Mouse (Mus musculus) limb, embryonic 11.5 days (tissue): Measurements from ENCODE around the gene Brca1. TPM values are rescaled to one million over a fixed set of nuclear protein-coding genes. Genes with fewer than 3 reads are reported as not detected.

Source experiments
- ATAC-seq: fragments of 200-750 bp; cut with Nextera tagmentation; 2 replicates; pipeline ENCODE4 v1.8.0; 2017; ENCODE audit warnings: low read depth; ENCODE audit not compliant: insufficient number of reproducible peaks, low FRiP score, low TSS enrichment
- DNase-seq: peaks from one replicate; pipeline ENCODE4 v3.0.0-alpha.2; 2015; ENCODE audit warnings: low spot score
- H3K27ac ChIP-seq: fragments of 300-500 bp; sonication (generic); replicated peaks from 2 replicates; pipeline ENCODE4 v1.5.1; 2014; ENCODE audit warnings: low read depth, mild to moderate bottlenecking, low read length
- H3K27me3 ChIP-seq: fragments of 300-500 bp; sonication (generic); 2 replicates; pipeline ENCODE4 v1.6.1; 2014; ENCODE audit warnings: mild to moderate bottlenecking, low read length, mixed read lengths; ENCODE audit not compliant: control insufficient read depth, insufficient read depth
- H3K36me3 ChIP-seq: fragments of 300-500 bp; sonication (generic); 2 replicates; pipeline ENCODE4 v1.6.1; 2014; ENCODE audit warnings: mild to moderate bottlenecking, low read length, moderate library complexity, mixed read lengths; ENCODE audit not compliant: control insufficient read depth, insufficient read depth
- H3K4me1 ChIP-seq: fragments of 300-500 bp; sonication (generic); 2 replicates; pipeline ENCODE4 v1.6.1; 2014; ENCODE audit warnings: low read length, mixed read lengths; ENCODE audit not compliant: control insufficient read depth, insufficient read depth
- H3K4me2 ChIP-seq: fragments of 300-500 bp; sonication (generic); 2 replicates; pipeline ENCODE4 v1.6.1; 2014; ENCODE audit warnings: low read depth, mild to moderate bottlenecking, moderate library complexity; ENCODE audit not compliant: severe bottlenecking
- H3K4me3 ChIP-seq: fragments of 300-500 bp; sonication (generic); 2 replicates; pipeline ENCODE4 v1.5.1; 2014; ENCODE audit warnings: low read depth, low read length
- H3K9ac ChIP-seq: fragments of 300-500 bp; sonication (generic); 2 replicates; pipeline ENCODE4 v1.6.1; 2014; ENCODE audit warnings: mild to moderate bottlenecking, low read length
- H3K9me3 ChIP-seq: fragments of 300-500 bp; sonication (generic); 2 replicates; pipeline ENCODE4 v1.6.1; 2016; ENCODE audit warnings: low read length; ENCODE audit not compliant: control insufficient read depth
- WGBS: fragments of 180-500 bp; shearing (Covaris S2); extraction: QIAGEN DNeasy Blood & Tissue Kit; methylation state at CpG from one replicate; pipeline ENCODE4 v1.1.7; 2014; 5-methylcytosine and 5-hydroxymethylcytosine counted together
- polyA plus RNA-seq: library from polyadenylated mRNA; unstranded; fragments of >200 nt; fragmentation: Nextera tagmentation; extraction: Ambion mirVana; gene quantifications from 2 replicates; pipeline ENCODE4 v1.2.1, GENCODE M21; 2014

The Brca1 gene
- polyA plus RNA-seq, 1 experiment from 2014 or later: 23.2 TPM

GRCm38 (mm10) chr11:101524446-101524845 lies 27.3 kb downstream of the Brca1 start:
- Histone ChIP-seq H3K9ac (no peak overlapping the region), H3K4me3 (no peak overlapping the region), H3K9me3 (no peaks in the 10 kb centered on the region), H3K4me1 (no peaks in the 10 kb centered on the region), H3K27ac (no peak overlapping the region), H3K27me3 (no peaks in the 10 kb centered on the region), H3K36me3 (peaks cover 17% of the 10 kb centered on the region; the same call in 1 of the 2 replicates), H3K4me2 (no peak overlapping the region)
- ATAC-seq: no peak
- WGBS: 93% methylated on average over 8 of the region's 8 CpGs
- DNase-seq: no peak

DNA sequence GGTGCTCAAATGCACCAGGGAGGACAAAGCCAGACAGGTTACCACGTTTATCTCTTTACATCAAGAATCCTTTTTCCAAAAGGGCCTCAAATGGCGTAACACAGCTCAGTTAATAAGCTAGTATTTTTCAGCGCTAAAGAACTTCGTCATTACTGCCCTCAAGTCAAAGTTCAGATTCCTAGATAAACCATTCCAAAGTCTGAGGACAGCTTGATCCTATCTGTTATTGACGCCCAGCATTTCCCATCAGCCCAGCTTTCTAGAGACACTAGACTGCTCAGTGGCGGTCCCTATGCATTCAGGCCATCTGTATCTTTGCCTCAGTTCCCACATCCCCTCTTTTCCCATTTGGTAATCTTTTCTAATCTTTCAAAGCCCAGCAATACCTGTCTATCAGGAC lies 32.4 kb downstream of the Brca1 start:
- ATAC-seq: no peak
- DNase-seq: no peak
- H3K9me3 ChIP-seq: no peaks in the 10 kb centered on the region
- WGBS: 90% methylated on average over 6 of the region's 6 CpGs
- no peaks in the 10 kb centered on the region for H3K27me3 ChIP-seq
- no peak overlapping the region for H3K4me3 ChIP-seq
- H3K36me3 ChIP-seq: peaks cover 10% of the 10 kb centered on the region; the same call in 1 of the 2 replicates
- no peaks in the 10 kb centered on the region for H3K4me1 ChIP-seq
- no peak overlapping the region for H3K9ac ChIP-seq
- no peak overlapping the region for H3K4me2 ChIP-seq
- H3K27ac ChIP-seq: no peak overlapping the region

GRCm38 (mm10) chr11:101518937-101519336 lies 32.8 kb downstream of the Brca1 start:
- no peaks in the 10 kb centered on the region for H3K27me3 ChIP-seq
- ATAC-seq (no peak), DNase-seq (no peak)
- H3K4me1 ChIP-seq: no peaks in the 10 kb centered on the region
- H3K36me3 ChIP-seq: peaks cover 8% of the 10 kb centered on the region; the same call in 1 of the 2 replicates
- H3K9ac ChIP-seq: no peak overlapping the region
- 85% methylated on average over 5 of the region's 5 CpGs for WGBS
- no peaks in the 10 kb centered on the region for H3K9me3 ChIP-seq
- H3K4me3 ChIP-seq: no peak overlapping the region
- no peak overlapping the region for H3K4me2 ChIP-seq
- no peak overlapping the region for H3K27ac ChIP-seq

DNA sequence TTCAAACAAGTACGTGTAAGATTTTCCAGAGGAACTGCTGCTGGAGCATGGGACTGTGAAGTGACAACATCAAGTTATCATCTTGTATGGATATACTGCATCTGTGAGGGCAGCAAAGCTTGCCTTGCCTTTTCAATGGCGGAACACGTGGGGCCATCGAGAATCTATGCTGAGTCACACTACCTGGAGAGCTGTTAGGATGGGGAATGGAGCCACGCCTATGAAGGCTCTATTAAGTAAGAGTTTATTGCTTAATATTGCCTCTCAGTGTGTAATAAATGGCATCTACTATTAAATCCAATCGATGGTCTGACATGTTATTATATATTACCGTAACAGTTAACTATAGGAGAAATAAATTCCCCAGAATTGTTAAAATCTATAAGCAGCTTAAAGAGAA lies 44.7 kb downstream of the Brca1 start:
- H3K9ac ChIP-seq: no peak overlapping the region
- no peaks in the 10 kb centered on the region for H3K4me1 ChIP-seq
- 92% methylated on average over 7 of the region's 7 CpGs for WGBS
- DNase-seq: no peak
- H3K36me3 ChIP-seq: peaks cover 9% of the 10 kb centered on the region
- no peaks in the 10 kb centered on the region for H3K9me3 ChIP-seq
- no peak overlapping the region for H3K27ac ChIP-seq
- ATAC-seq: no peak
- H3K4me2 ChIP-seq: no peak overlapping the region
- H3K4me3 ChIP-seq: no peak overlapping the region
- no peaks in the 10 kb centered on the region for H3K27me3 ChIP-seq

DNA sequence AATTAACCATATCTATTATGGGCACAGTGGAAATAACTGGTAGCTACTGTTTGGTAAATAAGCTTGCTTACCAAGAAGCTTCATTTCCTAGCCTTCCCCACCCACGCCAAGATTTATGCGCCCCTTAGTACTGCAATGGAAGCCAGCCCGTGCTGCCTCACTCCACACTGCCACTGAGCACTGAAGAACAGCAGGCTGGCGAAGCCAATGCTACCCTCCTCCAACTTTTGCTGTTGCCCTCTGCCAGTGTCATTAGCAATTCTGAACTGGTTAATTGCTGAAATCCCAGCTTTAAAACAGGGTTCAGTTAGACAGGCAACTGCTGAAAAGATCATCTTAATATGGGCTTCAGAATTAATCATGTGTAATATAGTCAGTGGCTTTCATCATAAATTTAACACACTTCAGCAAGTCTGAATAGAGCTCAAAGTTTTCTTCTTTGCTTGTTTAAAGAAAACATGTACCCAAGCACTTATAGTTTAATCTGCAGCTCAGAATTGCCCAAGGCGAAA lies 45.4 kb downstream of the Brca1 start:
- Histone ChIP-seq H3K9ac (no peak overlapping the region), H3K4me3 (no peak overlapping the region), H3K9me3 (no peaks in the 10 kb centered on the region), H3K36me3 (peaks cover 8% of the 10 kb centered on the region), H3K4me2 (no peak overlapping the region), H3K4me1 (no peaks in the 10 kb centered on the region), H3K27me3 (no peaks in the 10 kb centered on the region), H3K27ac (no peak overlapping the region)
- DNase-seq (no peak), ATAC-seq (no peak)
- WGBS: 89% methylated on average over 5 of the region's 5 CpGs

DNA sequence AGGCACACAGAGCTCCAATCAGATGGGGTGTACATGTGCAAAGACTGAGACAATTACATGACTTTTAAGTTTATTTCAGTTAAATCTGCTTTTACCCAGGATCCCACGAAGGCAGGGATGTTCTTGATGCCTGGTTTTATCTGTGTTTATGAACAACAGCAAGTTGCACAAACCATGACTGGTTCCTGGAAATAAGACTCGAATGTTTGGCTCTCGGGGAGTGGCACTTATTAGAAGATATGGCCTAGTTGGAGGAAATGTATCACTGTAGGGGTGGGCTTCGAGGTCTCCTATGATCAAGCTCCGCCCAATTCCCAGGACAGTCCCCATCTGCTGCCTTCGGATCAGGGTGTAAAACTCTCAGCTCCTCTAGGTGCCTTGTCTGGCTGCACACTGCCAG lies 65.6 kb downstream of the Brca1 start:
- Histone ChIP-seq H3K9ac (no peak overlapping the region), H3K9me3 (no peaks in the 10 kb centered on the region), H3K27me3 (no peaks in the 10 kb centered on the region), H3K4me1 (no peaks in the 10 kb centered on the region), H3K27ac (no peak overlapping the region), H3K36me3 (no peaks in the 10 kb centered on the region), H3K4me3 (no peak overlapping the region), H3K4me2 (no peak overlapping the region)
- DNase-seq: no peak
- ATAC-seq: no peak
- 69% methylated on average over 6 of the region's 6 CpGs for WGBS

- ATAC-seq (no peak), DNase-seq (no peak)
- Histone ChIP-seq H3K27ac (no peak overlapping the region), H3K4me3 (no peak overlapping the region), H3K4me1 (no peaks in the 10 kb centered on the region), H3K4me2 (no peak overlapping the region), H3K36me3 (no peaks in the 10 kb centered on the region), H3K9me3 (no peaks in the 10 kb centered on the region), H3K9ac (no peak overlapping the region; the same call in 1 of the 2 replicates), H3K27me3 (no peaks in the 10 kb centered on the region)
- WGBS: 39% methylated on average over 6 of the region's 6 CpGs
Observed at GRCm38 (mm10) chr11:101485509-101486028, 66.2 kb downstream of the Brca1 start.

DNA sequence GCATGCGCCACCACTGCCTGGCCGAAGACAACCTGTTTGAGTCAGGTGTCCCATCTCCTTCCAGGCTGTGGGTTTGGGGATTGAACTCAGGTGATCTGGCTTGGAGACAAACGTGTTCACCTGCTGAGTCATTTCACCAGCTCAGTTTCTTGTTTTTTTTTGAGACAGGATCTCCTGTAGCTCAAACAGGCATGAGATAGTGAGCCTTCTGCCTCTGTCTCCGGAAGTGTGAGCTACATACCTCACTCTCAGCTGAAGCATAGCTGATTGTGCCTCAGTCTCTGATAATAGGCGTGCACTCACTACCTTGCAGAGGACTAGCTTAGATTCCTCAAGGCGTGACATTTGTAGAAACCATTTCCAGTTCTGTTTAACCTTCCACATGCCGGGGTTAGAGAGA lies 66.9 kb downstream of the Brca1 start:
- Histone ChIP-seq H3K27ac (no peak overlapping the region), H3K4me1 (no peaks in the 10 kb centered on the region)
- 87% methylated on average over 7 of the region's 7 CpGs for WGBS

DNA sequence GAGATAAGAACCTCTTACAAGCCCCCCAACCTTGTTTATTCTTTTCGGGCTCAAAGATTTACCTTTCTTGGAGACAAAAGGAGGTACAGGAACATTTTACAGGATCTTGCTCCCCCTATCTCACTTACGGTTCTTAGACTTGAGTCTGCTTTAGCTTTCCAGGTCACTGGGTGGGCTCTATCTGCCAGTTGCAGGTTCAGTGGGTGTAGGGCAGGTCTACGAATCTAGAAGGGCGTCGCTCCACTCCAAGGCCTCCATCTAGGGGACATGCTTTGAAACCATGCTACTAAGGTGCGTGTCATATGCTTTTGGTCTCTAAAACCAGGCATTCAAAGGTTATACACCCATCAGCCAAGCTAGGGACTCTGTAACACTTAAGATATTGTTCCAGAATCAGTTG lies 67.5 kb downstream of the Brca1 start:
- no peak for ATAC-seq
- WGBS: 89% methylated on average over 6 of the region's 6 CpGs
- Histone ChIP-seq H3K36me3 (no peaks in the 10 kb centered on the region), H3K27ac (no peak overlapping the region), H3K9ac (no peak overlapping the region), H3K4me2 (no peak overlapping the region), H3K4me3 (no peak overlapping the region), H3K9me3 (no peaks in the 10 kb centered on the region), H3K27me3 (no peaks in the 10 kb centered on the region), H3K4me1 (no peaks in the 10 kb centered on the region; the same call in 1 of the 2 replicates)
- no peak for DNase-seq

More for the DNA sequence above, 66.9 kb downstream of the Brca1 start:
- ATAC-seq (no peak), DNase-seq (no peak)
- H3K9me3 ChIP-seq: no peaks in the 10 kb centered on the region
- no peaks in the 10 kb centered on the region for H3K36me3 ChIP-seq
- H3K9ac ChIP-seq: no peak overlapping the region
- no peaks in the 10 kb centered on the region for H3K27me3 ChIP-seq
- no peak overlapping the region for H3K4me2 ChIP-seq
- H3K4me3 ChIP-seq: no peak overlapping the region
